In genomic region chr16:91936340-91937030, GRCm38 (mm10) we compare ENCODE assay signal across 8 mouse cellular contexts.
DNase-seq lines count a peak whose midpoint lies in the region; ATAC-seq and TF ChIP-seq lines count a peak whose summit lies in the region.

No protein-coding gene starts in this region.

- no peak overlapping the region for H3K4me3 ChIP-seq in liver, embryonic 12.5 days
- H3K4me3 ChIP-seq in gastrocnemius, adult 2 months = no peak overlapping the region
- H3K4me3 ChIP-seq in intestine, postnatal 0 days (ENCODE audit: low read depth, low read length) = no peak overlapping the region
- H3K4me3 ChIP-seq in stomach, postnatal 0 days (ENCODE audit: low read depth, low read length) = no peak overlapping the region

- no peak overlapping the region for H3K4me2 ChIP-seq in liver, embryonic 12.5 days
- H3K4me2 ChIP-seq in intestine, postnatal 0 days (replicated peaks; ENCODE audit: low read depth) = no peak overlapping the region
- H3K4me2 ChIP-seq in stomach, postnatal 0 days (replicated peaks; ENCODE audit: low read depth) = no peak overlapping the region

- peaks cover 9% of the 10 kb centered on the region; the same call in 1 of the 2 replicates for H3K27me3 ChIP-seq in liver, embryonic 12.5 days (replicated peaks)
- H3K27me3 ChIP-seq in intestine, postnatal 0 days (replicated peaks; ENCODE audit: control insufficient read depth, insufficient read depth, low read length) = no peaks in the 10 kb centered on the region
- no peaks in the 10 kb centered on the region for H3K27me3 ChIP-seq in stomach, postnatal 0 days (ENCODE audit: control insufficient read depth, insufficient read depth, low read length)

- H3K4me1 ChIP-seq in liver, embryonic 12.5 days = peaks cover 26% of the 10 kb centered on the region
- no peaks in the 10 kb centered on the region; the same call in 1 of the 2 replicates for H3K4me1 ChIP-seq in intestine, postnatal 0 days (replicated peaks; ENCODE audit: control insufficient read depth, insufficient read depth, low read length)
- no peaks in the 10 kb centered on the region for H3K4me1 ChIP-seq in stomach, postnatal 0 days (replicated peaks; ENCODE audit: control insufficient read depth, insufficient read depth)

- no peak for ATAC-seq in liver, embryonic 12.5 days
- ATAC-seq in intestine, postnatal 0 days = peak; percentile 18; the same call in 1 of the 2 replicates
- ATAC-seq in stomach, postnatal 0 days (ENCODE audit: low FRiP score, low TSS enrichment) = peak; percentile 13; the same call in 1 of the 2 replicates

- TF ChIP-seq CTCF in gastrocnemius, adult 2 months (IDR thresholded peaks at IDR 0.05) = peak; percentile 87
- TF ChIP-seq CTCF in intestine, postnatal 0 days (IDR thresholded peaks at IDR 0.05; ENCODE audit: low read depth) = peak; percentile 98
- TF ChIP-seq CTCF in stomach, postnatal 0 days (IDR thresholded peaks at IDR 0.05; ENCODE audit: low read depth) = peak; percentile 97

- H3K9ac ChIP-seq in liver, embryonic 12.5 days = no peak overlapping the region
- no peak overlapping the region for H3K9ac ChIP-seq in intestine, postnatal 0 days (ENCODE audit: low read depth, low read length)
- H3K9ac ChIP-seq in stomach, postnatal 0 days (ENCODE audit: low read length) = no peak overlapping the region

- H3K27ac ChIP-seq in liver, embryonic 12.5 days = no peak overlapping the region
- H3K27ac ChIP-seq in gastrocnemius, adult 2 months = peak overlapping the region; percentile 41
- no peak overlapping the region for H3K27ac ChIP-seq in intestine, postnatal 0 days (ENCODE audit: low read depth, low read length)
- H3K27ac ChIP-seq in stomach, postnatal 0 days (replicated peaks) = no peak overlapping the region

- no peak for TF ChIP-seq EP300 in stomach, postnatal 0 days (optimal IDR thresholded peaks at IDR 0.05)

- DNase-seq in liver = peak; percentile 86
- DNase-seq in cerebellum, postnatal 25 days = peak; percentile 89 to 95
- DNase-seq in gastrocnemius, adult 2 months = peak; percentile 87
- peak; percentile 91 for DNase-seq in left cerebral cortex, postnatal 4 days
- peak; percentile 87 for DNase-seq in neural tube, embryonic 10.5 days (ENCODE audit: extremely low spot score, low spot score)
- DNase-seq in stomach, postnatal 0 days (ENCODE audit: low spot score) = peak; percentile 91

- H3K36me3 ChIP-seq in liver, embryonic 12.5 days = no peaks in the 10 kb centered on the region
- H3K36me3 ChIP-seq in intestine, postnatal 0 days (ENCODE audit: control insufficient read depth, insufficient read depth) = no peaks in the 10 kb centered on the region
- H3K36me3 ChIP-seq in stomach, postnatal 0 days (ENCODE audit: control insufficient read depth, insufficient read depth, low read length) = no peaks in the 10 kb centered on the region

- WGBS in liver, embryonic 12.5 days (ENCODE audit: insufficient replicate concordance) = 43% methylated on average over 10 of the region's 10 CpGs
- 49% methylated on average over 10 of the region's 10 CpGs for WGBS in intestine, postnatal 0 days
- WGBS in stomach, postnatal 0 days = 46% methylated on average over 10 of the region's 10 CpGs

- no peaks in the 10 kb centered on the region for H3K9me3 ChIP-seq in liver, embryonic 12.5 days (replicated peaks)
- no peaks in the 10 kb centered on the region for H3K9me3 ChIP-seq in intestine, postnatal 0 days (ENCODE audit: control insufficient read depth)
- no peaks in the 10 kb centered on the region for H3K9me3 ChIP-seq in stomach, postnatal 0 days (ENCODE audit: control insufficient read depth, low read length)

- intact Hi-C loops in gastrocnemius, adult 2 months (cut with DNase I) = loop anchor here (1.0 to 10.0 kb wide), 6 partner anchors 121 to 528 kb away; partner anchors contain the start of genes Gm49711, Mrps6, Slc5a3 and Smim11
- intact Hi-C loops in left cerebral cortex, postnatal 4 days (cut with DNase I) = loop anchor here (1.0 to 5.0 kb wide), 2 partner anchors 121 to 351 kb away; partner anchors contain the start of genes Gm49711, Mrps6 and Slc5a3
